Mouse (Mus musculus): ENCODE measurements around the gene Zscan4e.
"Not testable (repeated sequence)": the region's sequence is repeated elsewhere in the genome, so short reads cannot be mapped to it uniquely, and the experiment has no call there.

The Zscan4e gene

GRCm38 (mm10) chr7:11310582-11310981, at the start of gene Zscan4e:
TSS of gene Zscan4e (minus strand) at chr7:11310682.
- not testable (repeated sequence) for DNase-seq (ENCODE audit: low spot score in 2 of 2)
